Mouse (Mus musculus): ENCODE data around the gene Gap43.
"Not testable (repeated sequence)": the region's sequence is repeated elsewhere in the genome, so short reads cannot be mapped to it uniquely, and the experiment has no call there.

Gap43 gene

DNA sequence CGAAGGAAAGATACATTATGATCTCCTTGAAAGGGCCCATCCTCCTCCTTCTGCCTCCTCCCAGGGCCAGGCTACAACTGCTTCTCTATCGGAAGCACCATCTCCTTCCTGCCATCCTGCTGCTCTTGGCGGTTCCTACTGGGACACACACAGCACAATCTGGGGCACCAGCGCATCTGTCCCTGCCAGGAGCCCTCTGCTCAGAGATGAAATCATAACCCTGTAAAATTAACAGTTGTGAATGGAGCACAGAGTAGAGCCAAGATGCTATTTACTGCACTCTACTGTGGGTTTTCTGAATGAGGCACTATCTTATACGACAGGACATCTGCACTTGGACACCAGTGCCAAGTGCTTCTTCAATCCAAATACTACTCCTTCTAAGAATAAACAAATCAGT lies 46.0 kb downstream of the Gap43 start:
- no peak for DNase-seq (ENCODE audit: low read depth, low spot score)

DNA sequence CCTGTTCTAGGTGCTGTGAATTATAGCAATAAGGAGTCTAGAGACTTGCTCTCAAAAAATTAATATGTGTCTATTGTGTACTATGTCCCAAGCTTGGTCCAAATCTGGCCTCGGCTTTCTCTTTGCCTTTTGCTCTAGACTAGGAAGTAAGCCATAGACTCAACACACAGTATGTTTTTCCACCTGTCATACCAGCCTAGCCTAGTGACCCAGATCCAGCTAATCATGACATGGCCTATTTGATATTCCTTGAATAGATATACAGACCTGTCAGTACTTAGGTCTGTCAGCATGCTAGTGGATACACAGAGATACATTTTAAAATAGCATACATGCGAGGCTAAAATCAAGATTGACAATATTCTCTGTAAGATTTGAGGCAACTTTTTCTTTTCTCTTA lies 46.4 kb downstream of the Gap43 start:
- no peak for DNase-seq (ENCODE audit: low read depth, low spot score)

DNA sequence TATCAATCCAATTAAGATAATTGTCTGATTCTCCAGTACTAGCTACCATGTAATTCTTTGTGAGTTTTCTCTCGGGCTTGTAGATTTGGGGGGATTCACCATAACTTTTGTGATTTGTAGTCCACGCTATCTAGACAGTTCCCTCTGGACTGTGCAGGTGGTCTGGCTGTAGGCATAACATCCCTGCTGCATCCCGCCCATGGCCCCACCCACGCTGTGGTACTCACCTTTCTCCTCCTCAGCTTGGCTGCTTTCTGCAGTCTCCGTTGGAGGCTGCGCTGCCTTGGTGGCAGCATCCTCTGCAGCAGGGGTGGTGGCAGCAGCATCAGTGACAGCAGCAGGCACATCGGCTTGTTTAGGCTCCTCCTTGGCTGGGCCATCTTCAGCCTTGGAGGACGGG lies 48.9 kb downstream of the Gap43 start:
- DNase-seq (ENCODE audit: low read depth, low spot score), result no peak

DNA sequence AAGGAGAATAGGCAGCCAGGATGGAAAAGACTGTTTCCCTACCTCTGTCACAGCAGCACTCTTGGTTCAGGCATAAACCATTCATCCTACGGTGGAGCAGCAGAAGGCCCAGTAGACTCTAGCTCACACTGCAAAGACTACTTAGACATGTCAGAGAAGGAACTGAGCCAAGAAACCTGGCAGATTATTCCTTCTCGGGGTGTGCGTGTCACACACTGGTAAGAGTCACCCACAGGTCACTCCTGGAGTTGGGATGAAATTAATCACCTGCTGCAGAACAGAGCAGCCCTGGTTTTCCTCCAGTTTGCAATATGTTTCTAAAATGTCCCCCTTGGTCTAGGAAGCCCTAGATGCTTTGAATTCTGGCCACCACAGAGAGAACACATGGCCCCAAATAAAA lies 56.4 kb downstream of the Gap43 start:
- no peak for DNase-seq (ENCODE audit: low read depth, low spot score)

DNA sequence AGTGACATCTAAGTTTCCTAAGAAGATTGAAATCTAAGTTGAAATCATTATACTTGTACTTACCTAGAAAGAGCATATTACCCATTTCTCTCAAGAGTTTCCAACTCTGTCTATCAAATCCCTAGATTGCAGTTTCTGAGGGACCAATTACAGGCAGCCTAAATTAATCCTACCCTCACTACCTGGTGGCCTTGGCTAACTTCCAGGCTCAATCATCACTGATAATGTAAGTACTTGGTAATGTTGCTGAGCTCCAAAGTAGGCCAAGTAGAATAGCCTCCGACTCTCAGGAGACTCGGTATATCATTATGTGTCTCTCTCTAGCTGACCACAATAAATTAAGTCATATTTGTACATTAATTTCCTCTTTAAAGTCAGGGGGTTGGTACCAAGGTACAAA lies 62.7 kb downstream of the Gap43 start:
- DNase-seq (ENCODE audit: low read depth, low spot score), result no peak

DNA sequence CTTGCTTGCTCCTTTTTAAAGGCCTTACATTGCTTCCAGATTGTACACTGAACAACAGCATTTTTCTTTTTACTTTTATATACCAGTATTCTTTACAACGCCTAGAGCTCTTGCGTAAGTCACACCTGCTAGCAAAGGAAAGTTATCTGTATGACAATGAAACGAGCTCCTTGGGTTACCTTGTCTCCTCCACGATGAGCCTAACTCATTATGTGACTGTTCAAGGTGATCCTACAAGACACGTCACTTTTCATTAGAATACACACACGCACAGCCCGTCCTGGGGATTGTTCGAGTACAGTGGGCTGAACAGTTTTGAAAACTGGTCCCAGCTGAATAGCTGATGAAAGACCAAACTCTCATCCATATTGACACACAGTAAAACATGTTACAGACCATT lies 63.2 kb downstream of the Gap43 start:
- no peak for DNase-seq (ENCODE audit: low read depth, low spot score)

DNA sequence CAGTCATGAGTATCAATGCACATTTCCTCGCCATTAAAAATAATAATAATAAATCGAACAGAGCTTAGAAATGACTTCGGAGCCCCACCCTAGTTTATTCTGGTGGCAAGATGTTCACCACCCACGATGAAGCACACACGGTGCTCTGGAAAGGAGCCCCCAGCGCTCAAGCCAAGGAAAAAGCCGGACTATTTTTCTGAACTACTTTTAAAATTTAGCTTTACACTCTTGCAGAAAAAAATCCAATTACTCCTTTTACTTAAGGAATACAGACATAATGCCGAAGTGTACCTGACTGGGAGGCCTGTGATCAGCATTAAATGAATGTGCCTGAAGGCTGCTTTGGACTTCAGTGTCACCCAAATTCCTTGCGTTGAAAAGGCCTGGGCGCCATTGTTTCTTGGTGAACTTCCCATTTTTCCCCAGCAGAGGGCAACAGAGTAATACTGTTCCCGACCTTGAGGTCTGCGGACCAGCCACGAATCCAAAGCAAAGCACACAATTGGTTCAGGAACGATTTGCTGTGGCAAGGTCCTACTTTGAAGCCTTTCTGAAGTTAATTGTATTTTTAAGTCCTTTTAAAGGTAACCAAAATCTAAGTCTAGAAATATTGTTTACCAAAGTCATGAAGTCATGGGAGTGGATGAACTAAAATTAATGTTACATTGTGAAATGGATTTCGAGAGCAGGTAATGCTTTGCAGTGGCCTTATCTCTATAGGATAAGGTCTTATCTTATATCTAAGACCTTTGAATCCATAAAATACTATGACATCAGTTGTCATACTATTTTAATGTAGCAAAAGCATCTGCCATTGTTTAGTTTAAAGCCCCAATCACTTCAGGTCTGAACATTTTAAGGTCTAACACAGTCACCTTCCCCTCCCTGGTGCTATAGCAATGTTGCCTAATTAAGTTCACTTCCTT lies 64.0 kb downstream of the Gap43 start:
- DNase-seq (ENCODE audit: low read depth, low spot score), result peak; percentile 59

DNA sequence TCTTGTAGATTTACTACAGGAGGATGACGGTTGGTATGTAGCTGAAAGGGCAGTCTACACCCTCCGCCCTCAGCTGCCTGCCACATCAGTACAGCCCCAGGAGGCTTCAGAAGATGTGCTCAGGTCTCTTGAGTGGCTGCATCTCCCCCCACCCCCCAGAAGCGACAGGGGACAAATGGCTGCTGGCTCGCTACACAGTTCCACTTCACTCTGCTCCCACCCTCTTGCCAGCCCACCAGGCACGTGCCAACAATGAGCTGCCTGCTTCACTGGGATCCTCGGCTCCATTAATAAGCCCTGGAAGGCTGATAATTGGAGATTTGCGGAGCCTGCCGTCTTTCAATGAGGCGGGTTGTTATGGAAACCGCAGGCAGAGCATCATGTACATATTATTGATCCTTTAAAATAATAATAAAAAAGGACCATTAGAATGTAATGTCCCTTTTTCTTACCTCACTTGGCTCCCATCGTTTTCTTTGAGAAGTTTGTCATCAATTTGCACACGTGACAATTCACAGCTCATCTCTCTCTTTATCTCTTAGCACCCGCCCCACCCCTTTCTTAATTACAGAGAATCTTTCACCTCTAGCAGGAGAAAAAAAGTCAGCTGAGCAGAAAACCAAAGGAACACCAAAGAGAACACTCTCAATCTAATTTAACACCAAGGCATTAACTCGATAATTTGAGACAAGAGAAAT lies 64.8 kb downstream of the Gap43 start:
- DNase-seq (ENCODE audit: low read depth, low spot score), result no peak

DNA sequence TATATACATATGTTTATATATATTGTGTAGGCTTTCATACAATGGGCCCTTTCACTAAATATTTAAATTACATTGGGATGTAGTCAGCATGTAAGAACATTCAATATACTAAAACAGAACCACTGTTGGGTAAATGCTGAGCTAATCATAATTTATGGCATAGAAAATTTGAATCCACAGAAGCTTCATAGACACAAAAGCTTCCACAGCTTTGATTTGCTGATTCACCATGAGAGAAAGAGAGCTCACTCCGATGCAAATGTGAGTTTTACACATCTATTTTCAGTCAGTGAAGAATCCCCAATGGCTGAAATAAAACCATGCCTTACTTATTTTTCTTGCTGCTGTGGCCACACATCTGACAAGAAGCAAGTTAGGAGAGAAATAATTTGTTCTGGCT lies 69.2 kb downstream of the Gap43 start:
- no peak for DNase-seq (ENCODE audit: low read depth, low spot score)

DNA sequence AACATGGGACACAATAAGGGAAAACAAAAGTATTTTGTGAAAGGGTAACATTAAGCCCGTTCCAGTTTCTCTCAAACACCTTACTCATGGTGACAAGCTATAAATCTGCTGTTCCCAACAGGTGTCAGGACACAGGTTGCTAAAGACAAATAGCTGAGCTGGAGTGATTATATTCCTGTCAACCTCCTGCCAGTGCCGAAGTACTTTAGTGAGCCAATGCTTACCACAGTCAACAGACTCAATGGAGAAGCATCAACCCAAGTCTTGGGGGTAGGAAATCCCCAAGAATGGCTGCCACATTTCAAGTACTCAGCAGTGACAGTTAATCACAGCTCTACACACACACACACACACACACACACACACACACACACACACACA lies 70.9 kb downstream of the Gap43 start:
- DNase-seq (ENCODE audit: low read depth, low spot score), result no peak

DNA sequence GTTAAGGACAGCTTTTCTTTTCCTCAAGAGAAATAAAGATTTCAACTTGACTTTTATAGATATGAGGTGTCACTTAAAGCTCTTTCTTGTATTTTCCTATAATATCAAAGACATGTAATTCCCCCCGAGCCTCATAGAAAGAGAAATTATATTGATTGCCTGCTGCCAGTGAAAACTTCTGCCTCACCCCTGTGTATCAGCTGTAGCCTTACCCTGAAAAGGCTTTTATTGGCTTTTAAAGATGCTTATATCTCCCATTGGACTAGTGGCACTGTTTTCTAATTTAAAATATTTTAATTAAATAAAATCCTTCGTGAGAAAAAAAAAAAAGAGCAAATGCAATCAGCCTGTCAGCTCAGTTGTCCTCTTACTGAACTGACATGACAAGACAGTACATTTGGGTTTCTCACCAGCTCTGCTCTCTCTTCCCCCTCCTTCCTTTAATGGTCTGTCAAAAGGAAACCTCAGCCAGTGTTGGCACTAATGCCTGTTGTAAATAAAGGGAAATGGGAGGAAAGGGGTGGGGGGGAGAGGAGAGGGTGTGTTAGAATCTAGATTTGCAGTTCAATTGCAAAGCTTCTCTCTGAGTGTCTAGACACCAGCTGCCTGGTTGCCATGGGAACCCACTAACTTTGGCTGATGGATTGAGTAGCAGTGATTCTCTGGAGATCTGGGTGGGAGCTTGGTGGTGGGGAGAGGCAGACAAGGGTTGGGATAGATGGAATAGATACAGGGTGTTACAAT lies 71.4 kb downstream of the Gap43 start:
- peak; percentile 88 for DNase-seq (ENCODE audit: low read depth, low spot score)

DNA sequence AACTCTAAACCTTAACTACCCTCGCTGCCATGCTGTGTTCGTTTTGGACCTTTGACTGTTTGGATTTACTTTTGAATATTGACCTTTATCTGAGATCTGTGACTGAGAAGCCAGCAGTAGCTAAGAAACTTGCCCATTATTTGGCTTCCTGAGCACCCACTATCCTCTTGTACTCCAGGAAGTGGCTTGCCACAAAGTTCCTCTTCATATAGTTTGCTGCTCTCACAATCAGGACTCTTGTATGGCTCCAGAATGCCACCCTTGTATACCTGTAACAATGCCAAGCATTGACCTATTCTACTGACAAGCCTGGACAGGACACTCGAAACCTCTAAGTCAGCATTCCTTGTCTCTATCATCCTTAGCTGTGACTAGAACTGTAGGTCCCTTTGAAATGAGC lies 75.3 kb downstream of the Gap43 start:
- DNase-seq (ENCODE audit: low read depth, low spot score), result no peak

DNA sequence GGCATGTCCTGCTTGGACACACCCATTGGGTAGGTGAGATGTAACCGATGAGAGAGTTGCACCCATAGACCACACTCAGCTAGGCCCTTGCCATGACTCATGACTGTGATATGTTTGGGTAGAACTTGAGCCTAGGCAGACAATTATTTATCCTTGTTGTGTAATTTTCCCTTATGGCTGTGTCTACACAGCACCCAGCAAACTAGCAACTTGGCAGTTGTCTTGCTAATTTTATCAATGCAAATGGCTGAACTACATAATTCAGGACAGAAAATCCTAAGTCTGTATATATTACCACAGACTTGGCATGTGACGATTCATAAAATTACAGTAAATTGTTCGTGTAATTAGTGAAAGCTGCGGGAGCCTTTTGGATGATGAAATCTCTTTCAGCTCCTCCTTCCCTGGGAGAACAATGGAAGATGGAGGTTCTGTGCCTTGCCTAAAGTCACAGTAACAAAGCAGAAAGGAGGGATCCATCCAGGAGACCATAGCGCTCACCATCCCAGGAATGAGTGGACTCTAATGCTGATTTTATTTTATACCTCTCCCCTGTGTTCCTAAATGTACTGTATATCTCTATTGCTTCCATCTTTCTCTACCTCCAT lies 77.4 kb downstream of the Gap43 start:
- DNase-seq (ENCODE audit: low read depth, low spot score), result no peak

DNA sequence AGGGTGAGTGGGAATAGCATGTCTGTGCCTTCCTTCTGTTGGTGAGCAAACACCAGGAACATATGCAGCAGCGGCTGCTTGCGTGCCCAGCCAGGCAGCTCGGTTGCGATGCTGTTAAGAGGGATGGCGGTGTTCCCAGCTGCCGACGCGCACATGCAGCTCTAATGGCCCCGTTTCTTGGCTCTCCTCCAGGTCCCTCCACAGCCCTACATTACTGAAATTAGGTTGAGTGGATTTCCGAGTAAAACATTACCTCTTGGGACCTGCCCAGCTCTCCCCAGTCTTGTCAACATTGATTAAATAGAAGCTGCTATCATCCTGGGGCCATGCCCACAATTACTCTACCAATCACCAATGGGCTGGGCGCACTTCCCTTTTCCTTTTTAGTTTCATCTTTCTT lies 84.8 kb downstream of the Gap43 start:
- peak; percentile 54 for DNase-seq (ENCODE audit: low read depth, low spot score)

DNA sequence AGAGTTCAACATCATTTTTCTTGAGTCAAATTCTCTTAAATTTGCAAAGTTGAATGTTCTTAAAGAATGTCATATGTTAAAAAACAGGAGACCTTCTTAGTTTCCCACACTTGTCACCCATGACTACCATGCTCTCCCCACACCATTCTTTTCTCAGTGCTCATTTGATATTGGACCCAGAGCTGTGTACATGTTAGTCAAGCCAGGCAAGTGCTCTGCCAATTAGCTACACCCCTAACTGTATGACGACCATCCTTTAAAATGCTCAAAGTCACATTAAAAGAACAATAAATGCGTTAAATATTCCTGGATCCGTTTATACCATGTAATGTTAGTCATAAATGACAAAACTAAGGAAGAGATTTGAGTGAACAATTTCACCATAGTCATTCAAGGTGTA lies 85.2 kb downstream of the Gap43 start:
- DNase-seq (ENCODE audit: low read depth, low spot score), result no peak

DNA sequence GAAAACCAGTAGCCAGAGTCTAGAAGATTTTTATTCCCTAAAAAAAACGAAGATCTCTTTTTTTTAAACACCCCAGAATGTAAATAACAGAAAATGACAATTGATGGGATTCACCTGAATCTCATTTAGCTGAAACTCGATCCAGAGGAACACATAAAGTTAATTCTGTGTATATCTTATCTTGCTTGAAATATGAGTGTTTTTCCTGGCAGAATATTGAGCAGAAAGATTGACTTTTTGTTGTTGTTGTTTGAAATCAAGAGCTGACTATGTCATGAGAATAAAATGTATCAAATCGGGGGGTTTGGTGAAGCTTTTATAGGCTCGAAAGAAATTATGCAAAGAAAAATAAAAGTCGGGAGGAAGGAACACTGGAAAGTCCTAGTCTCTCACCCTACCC lies 88.2 kb downstream of the Gap43 start:
- no peak for DNase-seq (ENCODE audit: low read depth, low spot score)

DNA sequence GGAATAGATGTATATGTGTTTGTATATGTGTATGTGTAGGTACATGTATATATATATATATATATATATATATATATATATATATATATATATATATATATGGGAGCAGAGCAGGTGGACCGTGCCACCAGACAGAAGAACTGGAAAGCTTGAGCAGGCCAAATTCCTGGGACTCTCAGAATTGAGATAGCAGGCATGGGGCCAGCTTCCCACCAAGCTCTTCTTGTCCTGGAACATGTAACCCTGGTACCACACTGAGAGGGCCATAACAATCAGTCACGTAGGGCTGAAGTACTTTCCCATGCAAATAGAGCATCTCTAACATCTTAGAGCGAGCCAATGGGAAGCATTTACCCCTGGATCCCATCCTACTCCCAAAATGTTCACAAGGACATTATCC lies 96.3 kb downstream of the Gap43 start:
- not testable (repeated sequence) for DNase-seq (ENCODE audit: low read depth, low spot score)

DNA sequence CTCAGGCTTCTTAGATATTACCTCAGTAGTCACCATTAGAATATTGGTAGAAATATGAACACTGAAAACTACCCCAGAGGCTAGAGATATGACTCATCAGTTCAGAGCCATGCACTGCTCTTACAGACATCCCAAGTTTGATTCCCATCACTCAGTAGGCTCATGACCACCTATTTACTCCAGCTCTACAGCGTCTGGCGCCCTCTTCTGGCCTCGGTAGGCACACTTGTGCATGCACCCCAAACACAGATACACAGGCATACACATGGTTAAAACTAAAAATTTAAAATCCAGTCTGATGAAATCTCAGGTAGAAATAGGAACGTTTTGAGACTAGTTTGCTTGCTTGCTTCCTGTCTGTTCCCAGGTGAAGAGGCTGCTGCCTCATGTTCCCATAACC lies 109.1 kb downstream of the Gap43 start:
- DNase-seq (ENCODE audit: low read depth, low spot score), result no peak
